Mouse (Mus musculus) induced T-regulatory cell, adult 2 months (primary cell): ENCODE data around the gene Ncan.

ENCODE experiments used
- DNase-seq: peaks from one replicate; pipeline ENCODE4 v3.0.0-alpha.2; 2012; ENCODE audit warnings: low read depth

Gene Ncan

DNA sequence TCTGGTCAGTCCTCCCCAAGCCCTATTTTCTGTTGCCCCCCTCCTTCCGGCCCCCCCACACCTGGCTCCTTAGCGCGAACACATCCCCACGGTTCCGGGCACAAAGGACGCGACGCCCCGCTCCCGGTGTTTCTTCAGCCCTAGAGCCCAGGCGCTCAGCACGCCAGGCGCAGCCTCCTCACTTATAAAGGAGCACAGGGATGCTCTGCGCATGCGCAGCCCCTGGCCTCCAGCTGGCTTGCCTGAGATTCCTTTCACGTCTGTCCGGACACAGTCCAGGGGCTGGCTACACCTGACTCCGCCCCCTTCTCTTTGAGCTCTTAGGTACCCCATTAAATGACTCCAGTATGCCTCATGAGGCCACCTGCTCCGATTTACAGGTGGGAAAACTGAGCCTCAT, at the start of gene Ncan:
TSS of gene Ncan (minus strand) at position 207 of the 400 bp plus-strand sequence.
- DNase-seq, result peak; percentile 51

DNA sequence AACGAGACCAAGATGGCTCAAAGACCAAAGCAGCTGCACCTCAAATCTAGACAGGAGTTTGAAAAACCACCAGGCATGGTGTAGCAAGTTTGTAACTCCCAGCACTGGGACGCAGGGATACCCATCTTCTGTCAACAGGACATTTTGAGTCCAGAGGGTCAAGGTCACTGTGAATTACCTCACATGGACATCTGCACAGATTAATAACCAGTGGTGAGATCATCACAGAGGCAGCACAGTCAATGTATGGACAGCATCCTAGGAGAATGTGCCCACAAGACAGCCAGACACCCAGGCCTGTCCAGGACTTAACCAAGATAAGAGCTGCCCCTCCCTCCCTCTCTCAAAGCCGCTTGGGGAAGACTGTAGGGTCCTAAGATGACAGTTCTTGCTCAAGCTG, 49.4 kb upstream of the Ncan start:
- DNase-seq, result no peak

DNA sequence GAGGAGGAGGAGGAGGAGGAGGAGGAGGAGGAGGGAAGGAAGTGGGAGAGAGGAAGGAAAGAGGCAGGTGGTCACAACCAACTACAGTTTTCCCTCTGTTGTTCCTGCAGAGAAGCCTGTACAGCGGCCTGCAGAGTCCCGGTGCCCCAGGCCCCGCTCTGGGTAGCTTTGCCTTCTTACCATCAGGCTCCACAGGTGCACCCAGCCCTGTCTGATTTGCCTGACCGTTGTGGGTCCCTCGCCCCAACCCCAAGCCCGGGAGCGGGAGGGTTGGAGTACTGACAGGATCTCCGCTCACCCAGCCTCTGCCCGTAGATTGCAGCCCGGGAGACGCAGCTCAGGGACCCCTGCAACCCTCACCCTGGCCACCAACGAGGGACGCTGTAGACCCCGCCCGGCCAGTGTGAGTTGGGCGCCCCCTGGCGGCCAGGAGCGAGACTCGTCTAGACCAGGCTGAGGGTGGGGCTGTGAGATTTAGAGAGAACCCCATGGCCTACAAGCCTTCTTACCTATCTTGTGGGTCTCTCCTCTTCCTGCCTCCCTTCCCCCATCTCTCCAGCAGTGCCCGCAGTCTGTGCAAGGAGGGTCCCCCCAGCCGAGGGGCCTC, 45.9 kb upstream of the Ncan start:
- peak; percentile 88 for DNase-seq

DNA sequence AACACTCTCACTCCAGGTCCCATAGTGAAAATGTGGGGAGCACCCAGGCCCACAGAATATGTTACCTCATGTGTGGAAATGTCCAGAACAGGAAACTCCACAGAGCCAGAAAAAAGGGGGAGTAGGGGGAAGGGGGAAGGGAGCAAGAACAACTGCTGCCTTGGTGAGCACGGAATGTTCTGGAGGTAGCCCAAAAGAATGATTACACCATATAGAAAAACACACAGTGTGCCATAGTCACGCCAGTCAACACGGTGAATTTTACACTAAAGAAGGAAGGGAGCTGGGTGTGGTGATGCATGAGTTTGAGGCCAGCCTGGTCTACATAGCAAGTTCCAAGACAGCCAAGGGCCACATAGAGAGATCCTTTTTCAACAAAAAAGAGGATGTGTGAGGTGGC, 42.6 kb upstream of the Ncan start:
- DNase-seq, result no peak

- peak; percentile 51 for DNase-seq
Observed at GRCm38 (mm10) chr8:70160015-70160414, 39.3 kb upstream of the Ncan start.

DNA sequence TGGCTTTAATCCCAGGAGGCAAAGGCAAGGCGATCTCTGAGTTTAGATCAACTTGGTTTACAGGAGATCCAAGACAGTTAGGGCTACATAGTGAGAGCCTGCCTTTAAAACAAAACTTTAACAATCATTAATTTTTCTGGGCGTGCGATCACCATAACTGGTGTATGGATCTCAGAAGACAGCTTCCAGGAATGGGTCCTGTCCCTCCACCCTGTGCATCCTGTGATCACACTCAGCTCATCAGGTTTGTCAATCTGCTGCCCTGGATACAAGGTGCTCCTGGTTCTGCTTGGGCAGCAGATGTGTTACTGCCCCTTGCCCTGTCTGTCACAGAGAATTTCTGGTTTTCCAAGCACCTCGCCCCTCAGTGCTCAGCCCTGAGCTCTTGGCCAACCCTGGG, 38.5 kb upstream of the Ncan start:
- DNase-seq, result no peak

DNA sequence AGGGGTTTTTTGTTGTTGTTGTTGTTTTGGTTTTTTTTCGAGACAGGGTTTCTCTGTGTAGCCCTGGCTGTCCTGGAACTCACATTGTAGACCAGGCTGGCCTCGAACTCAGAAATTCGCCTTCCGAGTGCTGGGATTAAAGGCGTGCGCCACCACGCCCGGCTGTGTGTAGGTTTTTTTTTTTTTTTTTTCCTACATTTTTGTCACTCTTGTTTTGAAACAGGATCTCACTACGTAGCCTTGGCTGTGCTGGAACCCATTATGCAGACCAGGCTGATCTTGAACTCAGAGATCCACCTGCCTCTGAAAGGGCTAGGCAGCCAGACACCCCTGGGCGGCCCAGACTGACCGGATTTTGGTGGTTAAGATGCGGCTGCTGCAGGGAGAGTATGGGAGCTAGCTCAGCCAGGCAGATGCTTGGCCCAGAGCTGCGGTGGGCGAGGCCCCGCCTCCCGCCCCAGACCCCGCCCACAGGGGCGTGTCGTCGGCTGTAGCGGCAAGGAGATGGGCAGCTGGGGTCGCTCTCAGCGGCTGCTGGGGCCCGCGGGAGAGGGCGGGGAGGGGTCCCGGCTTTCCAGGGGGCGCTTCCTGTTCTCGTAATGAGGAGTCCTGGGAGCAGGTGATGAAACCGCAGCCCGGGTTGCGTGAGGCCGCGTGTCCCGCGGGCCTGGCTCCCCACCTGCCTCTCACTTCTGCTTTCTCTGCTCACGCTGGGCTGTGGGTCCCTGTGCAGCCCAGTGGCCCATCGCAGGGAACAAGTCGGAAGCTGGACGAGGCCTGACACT, 37.6 kb upstream of the Ncan start:
- DNase-seq, result peak; percentile 88

GRCm38 (mm10) chr8:70157240-70157800, 36.6 kb upstream of the Ncan start:
- no peak for DNase-seq

- peak; percentile 87 for DNase-seq
Observed at GRCm38 (mm10) chr8:70152537-70153257, 32.0 kb upstream of the Ncan start.

GRCm38 (mm10) chr8:70150158-70150557, 29.5 kb upstream of the Ncan start:
- no peak for DNase-seq

- no peak for DNase-seq
Observed at GRCm38 (mm10) chr8:70147678-70148607, 27.3 kb upstream of the Ncan start.

- DNase-seq, result no peak
Observed at GRCm38 (mm10) chr8:70139981-70140380, 19.3 kb upstream of the Ncan start.

- peak; percentile 100 for DNase-seq
Observed at GRCm38 (mm10) chr8:70139026-70139857, 18.6 kb upstream of the Ncan start, which contains the start of the genes Rfxank, Borcs8 and Mef2b. Gene Rfxank, minus strand, starts transcription at chr8:70139154. Gene Borcs8, plus strand, starts transcription at chr8:70139499. Gene Mef2b, plus strand, starts transcription at chr8:70139711.

GRCm38 (mm10) chr8:70137890-70138289, 17.2 kb upstream of the Ncan start:
- no peak for DNase-seq

DNA sequence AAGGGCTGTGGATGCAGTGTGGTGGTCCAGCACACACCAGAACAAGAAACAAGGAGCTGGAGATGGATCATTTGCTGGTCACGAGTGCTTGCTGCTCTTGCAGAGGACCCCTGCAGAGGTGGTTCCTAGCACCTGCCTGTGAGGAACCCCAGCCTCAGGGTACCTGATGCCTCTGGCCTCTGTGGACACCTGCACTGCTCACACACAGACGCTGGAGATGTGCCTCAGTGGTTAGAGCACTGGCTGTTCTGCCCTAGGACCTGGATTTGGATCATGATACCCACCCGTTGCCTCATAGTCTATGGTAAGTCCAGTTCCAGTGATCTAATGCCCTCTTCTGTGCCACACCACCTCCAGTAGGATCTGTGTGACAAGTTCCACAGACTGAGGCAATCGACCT, 15.9 kb upstream of the Ncan start:
- DNase-seq, result no peak

DNA sequence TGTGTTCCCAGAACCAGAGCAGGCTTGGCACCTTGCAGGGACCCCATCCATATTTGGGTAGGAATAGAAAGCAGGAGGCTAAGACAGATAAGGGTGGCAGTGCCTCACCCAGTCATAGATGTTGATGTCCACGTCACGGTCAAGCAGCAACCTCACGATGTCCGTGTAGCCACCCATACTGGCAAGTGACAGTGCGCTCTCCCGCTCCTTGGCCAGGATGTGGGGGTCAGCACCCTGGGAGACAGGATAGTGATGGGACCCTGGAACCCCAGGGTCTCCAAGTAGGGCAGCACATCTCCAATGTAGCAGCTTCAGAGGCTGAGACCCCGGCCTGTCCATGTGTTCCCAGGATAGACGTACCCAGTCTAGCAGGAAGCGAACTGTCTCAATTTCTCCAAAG, 14.3 kb upstream of the Ncan start:
- no peak for DNase-seq

DNA sequence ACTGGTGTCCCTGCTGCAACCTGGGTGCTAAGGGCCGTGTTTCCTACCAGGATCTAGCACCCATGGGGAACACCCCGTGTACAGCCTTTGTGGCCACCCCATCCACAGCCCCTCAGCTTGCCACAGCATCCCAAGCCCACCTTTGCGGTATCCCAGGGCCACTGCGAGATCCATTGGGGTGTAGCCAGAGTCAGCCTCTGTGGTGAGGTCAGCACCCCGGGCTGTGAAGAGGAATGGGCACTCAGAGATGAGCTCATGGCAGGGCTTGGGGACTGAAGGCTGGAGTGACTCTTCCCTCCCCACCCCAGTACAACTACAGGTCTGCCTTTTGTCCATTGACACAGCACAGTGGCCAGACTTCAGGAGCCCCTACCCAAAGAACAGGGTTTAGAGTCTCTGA, 13.4 kb upstream of the Ncan start:
- DNase-seq, result no peak

- peak; percentile 96 for DNase-seq
Observed at GRCm38 (mm10) chr8:70131166-70131883, 10.7 kb upstream of the Ncan start, which contains the start of gene Nr2c2ap. Gene Nr2c2ap, plus strand, starts transcription at chr8:70131333.

- no peak for DNase-seq
Observed at GRCm38 (mm10) chr8:70130066-70130465, 9.4 kb upstream of the Ncan start.
